In the genomic region with DNA sequence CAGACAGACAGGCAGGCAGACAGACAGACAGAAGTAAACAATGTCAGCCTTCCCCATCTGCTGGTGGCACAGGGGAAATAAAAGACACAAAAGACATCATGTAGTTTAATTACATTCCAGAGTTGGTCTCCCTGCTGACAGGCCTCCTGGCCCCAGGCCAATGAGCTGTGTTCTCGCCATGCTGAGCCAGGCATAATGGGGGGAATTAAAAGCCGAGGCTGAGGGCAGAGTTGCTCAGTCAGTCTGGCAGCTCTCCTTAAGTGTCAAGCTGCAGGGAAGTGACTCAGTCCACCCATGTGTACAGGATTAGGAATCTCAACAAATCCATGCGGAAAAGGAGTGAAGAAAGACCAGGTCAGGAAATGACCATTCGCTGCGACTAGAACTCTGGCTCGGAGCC, we compare ENCODE assay signal across 8 mouse cellular contexts.
DNase-seq lines count a peak whose midpoint lies in the region; ATAC-seq and TF ChIP-seq lines count a peak whose summit lies in the region.

No protein-coding gene starts in this region.

- intact Hi-C loops in heart, postnatal 14 days (cut with DNase I): no loop called here

- 18% methylated on average over 6 of the region's 6 CpGs for WGBS in forebrain, embryonic 10.5 days
- 24% methylated on average over 6 of the region's 6 CpGs for WGBS in stomach, embryonic 14.5 days

- peaks cover 9% of the 10 kb centered on the region for H3K27me3 ChIP-seq in forebrain, embryonic 10.5 days (ENCODE audit: poor library complexity, severe bottlenecking)
- no peaks in the 10 kb centered on the region for H3K27me3 ChIP-seq in stomach, embryonic 14.5 days (ENCODE audit: control insufficient read depth, insufficient read depth, low read length)

- DNase-seq in MN1 (ENCODE audit: low spot score): peak; percentile 87
- peak; percentile 91 for DNase-seq in brain, adult 2 months (ENCODE audit: low read depth, low spot score)
- DNase-seq in forebrain, embryonic 10.5 days (ENCODE audit: extremely low spot score, low spot score): peak; percentile 75
- DNase-seq in heart, postnatal 14 days: peak; percentile 43 to 63
- peak; percentile 51 to 63 for DNase-seq in layer of hippocampus, adult 2 months (ENCODE audit: low spot score in 2 of 2)
- DNase-seq in lung, postnatal 4 days: peak; percentile 63 to 86
- no peak for DNase-seq in thymus, postnatal 14 days

- peaks cover 17% of the 10 kb centered on the region for H3K4me1 ChIP-seq in forebrain, embryonic 10.5 days
- H3K4me1 ChIP-seq in stomach, embryonic 14.5 days (ENCODE audit: control insufficient read depth, insufficient read depth, low read length): 0 out of 2 replicates have a peak, but pooled peaks cover 5% of the 10 kb centered on the region

- no peak overlapping the region for H3K4me3 ChIP-seq in forebrain, embryonic 10.5 days
- no peak overlapping the region for H3K4me3 ChIP-seq in layer of hippocampus, adult 2 months
- H3K4me3 ChIP-seq in stomach, embryonic 14.5 days (ENCODE audit: low read depth, low read length): no peak overlapping the region

- H3K9ac ChIP-seq in stomach, embryonic 14.5 days (replicated peaks; ENCODE audit: low read depth, low read length): no peak overlapping the region

- no peak overlapping the region for H3K4me2 ChIP-seq in stomach, embryonic 14.5 days (replicated peaks; ENCODE audit: low read depth, low read length)

- no peak; the same call in 1 of the 2 replicates for TF ChIP-seq CTCF in layer of hippocampus, adult 2 months (conservative IDR thresholded peaks at IDR 0.05)

- ATAC-seq in stomach, embryonic 14.5 days (ENCODE audit: insufficient number of reproducible peaks, insufficient read depth, low FRiP score, low read depth): peak; percentile 65; the same call in 1 of the 2 replicates

- no peaks in the 10 kb centered on the region for H3K36me3 ChIP-seq in forebrain, embryonic 10.5 days (replicated peaks)
- no peaks in the 10 kb centered on the region for H3K36me3 ChIP-seq in stomach, embryonic 14.5 days (ENCODE audit: control insufficient read depth, insufficient read depth, low read length)

- H3K9me3 ChIP-seq in forebrain, embryonic 10.5 days: no peaks in the 10 kb centered on the region
- H3K9me3 ChIP-seq in stomach, embryonic 14.5 days (ENCODE audit: control insufficient read depth, low read depth, low read length): no peaks in the 10 kb centered on the region

- peak overlapping the region; percentile 77 for H3K27ac ChIP-seq in forebrain, embryonic 10.5 days
- H3K27ac ChIP-seq in layer of hippocampus, adult 2 months: 0 out of 2 replicates have a peak overlapping the region, but pooled peaks have one; percentile 14
- no peak overlapping the region for H3K27ac ChIP-seq in stomach, embryonic 14.5 days (ENCODE audit: low read length)
